In the genomic region with DNA sequence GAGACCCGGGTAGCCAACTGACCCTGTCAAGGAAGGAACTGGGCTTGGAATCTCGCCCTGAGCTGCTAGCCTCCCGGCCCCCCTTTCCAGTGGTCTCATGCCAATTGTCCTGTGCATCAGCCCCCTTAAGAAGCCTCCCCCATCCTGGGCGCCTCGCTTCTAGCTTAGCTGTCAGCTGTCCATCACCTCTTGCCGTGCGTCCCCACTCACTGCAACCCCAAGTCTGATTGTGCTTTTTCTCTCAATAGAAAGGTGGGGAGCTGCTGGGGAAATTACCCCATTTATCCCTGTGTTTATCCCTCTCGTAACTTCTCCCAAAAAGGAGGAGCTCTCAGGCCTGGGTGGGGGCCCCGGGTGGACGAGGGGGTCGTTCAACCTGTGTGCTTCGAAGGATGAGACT, we compare ENCODE assay signal across 8 mouse cellular contexts. TPM values are rescaled to one million over a fixed set of nuclear protein-coding genes. Genes with fewer than 3 reads are reported as not detected.
A peak's percentile ranks its signal among the peaks of the same experiment; 100 is the strongest.
DNase-seq lines count a peak whose midpoint lies in the region; ATAC-seq lines count a peak whose summit lies in the region.

No protein-coding gene starts in this region.

- no peak for DNase-seq in kidney, adult 11 months
- no peak for DNase-seq in embryonic facial prominence, embryonic 11.5 days (ENCODE audit: low spot score)
- DNase-seq in hindbrain, embryonic 11.5 days (ENCODE audit: low spot score), result no peak
- DNase-seq in layer of hippocampus, postnatal 36 days, result no peak
- DNase-seq in right cerebral cortex, postnatal 25 days, result no peak
- DNase-seq in layer of hippocampus, postnatal 14 days (ENCODE audit: low spot score in 2 of 2), result no peak

- no peaks in the 10 kb centered on the region for H3K9me3 ChIP-seq in kidney, embryonic 16.5 days (ENCODE audit: low read length)
- H3K9me3 ChIP-seq in embryonic facial prominence, embryonic 11.5 days (replicated peaks; ENCODE audit: control insufficient read depth, low read length), result no peaks in the 10 kb centered on the region
- no peaks in the 10 kb centered on the region for H3K9me3 ChIP-seq in hindbrain, embryonic 11.5 days (ENCODE audit: control insufficient read depth, low read length)
- H3K9me3 ChIP-seq in midbrain, embryonic 12.5 days, result no peaks in the 10 kb centered on the region

- ATAC-seq in kidney, embryonic 16.5 days (ENCODE audit: low FRiP score, low TSS enrichment), result no peak
- no peak for ATAC-seq in embryonic facial prominence, embryonic 11.5 days (replicated peaks; ENCODE audit: insufficient number of reproducible peaks, low FRiP score, low TSS enrichment, low read depth)
- ATAC-seq in hindbrain, embryonic 11.5 days (ENCODE audit: low FRiP score), result peak; percentile 18; the same call in 1 of the 2 replicates
- ATAC-seq in midbrain, embryonic 12.5 days (ENCODE audit: low FRiP score, low read depth), result no peak

- H3K27ac ChIP-seq in kidney, embryonic 16.5 days (ENCODE audit: low read length), result peak overlapping the region; percentile 97
- H3K27ac ChIP-seq in embryonic facial prominence, embryonic 11.5 days (replicated peaks; ENCODE audit: low read depth, low read length), result peak overlapping the region; percentile 97; the same call in 1 of the 2 replicates
- no peak overlapping the region for H3K27ac ChIP-seq in hindbrain, embryonic 11.5 days (ENCODE audit: low read depth, low read length)
- H3K27ac ChIP-seq in midbrain, embryonic 12.5 days (replicated peaks), result no peak overlapping the region

- H3K4me2 ChIP-seq in kidney, embryonic 16.5 days (replicated peaks; ENCODE audit: low read depth, low read length), result peak overlapping the region; percentile 83
- peak overlapping the region; percentile 90 for H3K4me2 ChIP-seq in embryonic facial prominence, embryonic 11.5 days (ENCODE audit: low read depth, low read length)
- peak overlapping the region; percentile 80 for H3K4me2 ChIP-seq in hindbrain, embryonic 11.5 days (replicated peaks; ENCODE audit: low read depth, low read length)
- peak overlapping the region; percentile 65 for H3K4me2 ChIP-seq in midbrain, embryonic 12.5 days (replicated peaks)

- 17% methylated on average over 12 of the region's 12 CpGs for WGBS in kidney, embryonic 16.5 days
- WGBS in embryonic facial prominence, embryonic 11.5 days, result 11% methylated on average over 12 of the region's 12 CpGs
- WGBS in hindbrain, embryonic 11.5 days, result 12% methylated on average over 12 of the region's 12 CpGs
- 12% methylated on average over 12 of the region's 12 CpGs for WGBS in midbrain, embryonic 12.5 days

- H3K27me3 ChIP-seq in kidney, embryonic 16.5 days (ENCODE audit: insufficient read depth, low read length), result no peaks in the 10 kb centered on the region
- no peaks in the 10 kb centered on the region for H3K27me3 ChIP-seq in embryonic facial prominence, embryonic 11.5 days (ENCODE audit: control insufficient read depth, insufficient read depth, low read length)
- peaks cover 13% of the 10 kb centered on the region for H3K27me3 ChIP-seq in hindbrain, embryonic 11.5 days (ENCODE audit: control insufficient read depth, insufficient read depth, low read length)
- H3K27me3 ChIP-seq in midbrain, embryonic 12.5 days, result peaks cover 21% of the 10 kb centered on the region

- peak overlapping the region; percentile 88; the same call in 1 of the 2 replicates for H3K9ac ChIP-seq in kidney, embryonic 16.5 days (replicated peaks; ENCODE audit: low read length)
- peak overlapping the region; percentile 91 for H3K9ac ChIP-seq in embryonic facial prominence, embryonic 11.5 days (replicated peaks; ENCODE audit: low read length)
- H3K9ac ChIP-seq in hindbrain, embryonic 11.5 days (ENCODE audit: low read depth, low read length), result no peak overlapping the region
- H3K9ac ChIP-seq in midbrain, embryonic 12.5 days (replicated peaks), result no peak overlapping the region

- peaks cover 20% of the 10 kb centered on the region for H3K4me1 ChIP-seq in kidney, embryonic 16.5 days (ENCODE audit: insufficient read depth, low read length)
- H3K4me1 ChIP-seq in embryonic facial prominence, embryonic 11.5 days (ENCODE audit: control insufficient read depth, insufficient read depth, low read length), result peaks cover 6% of the 10 kb centered on the region
- peaks cover 9% of the 10 kb centered on the region for H3K4me1 ChIP-seq in hindbrain, embryonic 11.5 days (replicated peaks; ENCODE audit: control insufficient read depth, insufficient read depth, low read length)
- H3K4me1 ChIP-seq in midbrain, embryonic 12.5 days, result peaks cover 23% of the 10 kb centered on the region

- peaks cover 36% of the 10 kb centered on the region for H3K36me3 ChIP-seq in kidney, embryonic 16.5 days (ENCODE audit: insufficient read depth, low read length)
- peaks cover 3% of the 10 kb centered on the region for H3K36me3 ChIP-seq in embryonic facial prominence, embryonic 11.5 days (replicated peaks; ENCODE audit: control insufficient read depth, insufficient read depth, low read depth, low read length)
- H3K36me3 ChIP-seq in hindbrain, embryonic 11.5 days (ENCODE audit: control insufficient read depth, insufficient read depth, low read length), result peaks cover 10% of the 10 kb centered on the region; the same call in 1 of the 2 replicates
- peaks cover 37% of the 10 kb centered on the region for H3K36me3 ChIP-seq in midbrain, embryonic 12.5 days

- H3K4me3 ChIP-seq in kidney, embryonic 16.5 days (ENCODE audit: low read length), result peak overlapping the region; percentile 78
- H3K4me3 ChIP-seq in embryonic facial prominence, embryonic 11.5 days (ENCODE audit: low read depth, low read length), result peak overlapping the region; percentile 84
- H3K4me3 ChIP-seq in hindbrain, embryonic 11.5 days (ENCODE audit: low read depth, low read length), result no peak overlapping the region; the same call in 1 of the 2 replicates
- H3K4me3 ChIP-seq in midbrain, embryonic 12.5 days, result peak overlapping the region; percentile 86; the same call in 1 of the 2 replicates

RNA-seq across cellular contexts. Expression of gene Samd1, which starts 1.5 kb away (rescaled TPM):
- polyA plus RNA-seq in kidney, embryonic 16.5 days (2015; fragmentation: Nextera tagmentation; extraction: Ambion mirVana), result 9.4 and 11.6 TPM in 2 replicates
- 18.2 and 19.3 TPM in 2 replicates for polyA plus RNA-seq in embryonic facial prominence, embryonic 11.5 days (2014; fragmentation: Nextera tagmentation; extraction: Ambion mirVana)
- 15.1 and 17.0 TPM in 2 replicates for polyA plus RNA-seq in hindbrain, embryonic 11.5 days (2014; fragmentation: Nextera tagmentation; extraction: Ambion mirVana)
- 7.7 and 9.7 TPM in 2 replicates for polyA plus RNA-seq in midbrain, embryonic 12.5 days (2016; fragmentation: Nextera tagmentation; extraction: Ambion mirVana)
- total RNA-seq in layer of hippocampus, postnatal 36 days (2021), result 10 to 100 TPM; 42.1 to 43.1 TPM
- 10 to 100 TPM; 51.0 to 52.7 TPM for total RNA-seq in layer of hippocampus, postnatal 14 days (2021)

RNA-seq across cellular contexts. Expression of gene 1700067K01Rik, which starts 5.3 kb away (rescaled TPM):
- polyA plus RNA-seq in kidney, embryonic 16.5 days (2015; fragmentation: Nextera tagmentation; extraction: Ambion mirVana), result 0.51 and 1.1 TPM in 2 replicates
- polyA plus RNA-seq in embryonic facial prominence, embryonic 11.5 days (2014; fragmentation: Nextera tagmentation; extraction: Ambion mirVana), result 0.29 and 0.85 TPM in 2 replicates
- 0.80 and 0.93 TPM in 2 replicates for polyA plus RNA-seq in hindbrain, embryonic 11.5 days (2014; fragmentation: Nextera tagmentation; extraction: Ambion mirVana)
- 0.89 and 1.1 TPM in 2 replicates for polyA plus RNA-seq in midbrain, embryonic 12.5 days (2016; fragmentation: Nextera tagmentation; extraction: Ambion mirVana)
- under 1 TPM; 0.40 to 0.75 TPM for total RNA-seq in layer of hippocampus, postnatal 36 days (2021)
- total RNA-seq in layer of hippocampus, postnatal 14 days (2021), result 1 to 10 TPM in 1 of 2 experiments, under 1 TPM in 1; 0.39 to 1.2 TPM

RNA-seq across cellular contexts. Expression of gene 2210011C24Rik, which starts 16.0 kb away (rescaled TPM):
- 7.5 and 9.0 TPM in 2 replicates for polyA plus RNA-seq in kidney, embryonic 16.5 days (2015; fragmentation: Nextera tagmentation; extraction: Ambion mirVana)
- polyA plus RNA-seq in embryonic facial prominence, embryonic 11.5 days (2014; fragmentation: Nextera tagmentation; extraction: Ambion mirVana), result not detected in 2 replicates
- polyA plus RNA-seq in hindbrain, embryonic 11.5 days (2014; fragmentation: Nextera tagmentation; extraction: Ambion mirVana), result 0.22 TPM in 1 of 2 replicates, not detected in the other
- polyA plus RNA-seq in midbrain, embryonic 12.5 days (2016; fragmentation: Nextera tagmentation; extraction: Ambion mirVana), result not detected in 2 replicates
- total RNA-seq in layer of hippocampus, postnatal 36 days (2021), result 1 to 10 TPM in 1 of 2 experiments, under 1 TPM in 1; 0.52 to 1.2 TPM
- 1 to 10 TPM; 2.5 to 2.8 TPM for total RNA-seq in layer of hippocampus, postnatal 14 days (2021)

RNA-seq across cellular contexts. Expression of gene Prkaca, which starts 23.2 kb away (rescaled TPM):
- polyA plus RNA-seq in kidney, embryonic 16.5 days (2015; fragmentation: Nextera tagmentation; extraction: Ambion mirVana), result 105 and 143 TPM in 2 replicates
- 138 and 141 TPM in 2 replicates for polyA plus RNA-seq in embryonic facial prominence, embryonic 11.5 days (2014; fragmentation: Nextera tagmentation; extraction: Ambion mirVana)
- polyA plus RNA-seq in hindbrain, embryonic 11.5 days (2014; fragmentation: Nextera tagmentation; extraction: Ambion mirVana), result 139 TPM in 2 replicates
- polyA plus RNA-seq in midbrain, embryonic 12.5 days (2016; fragmentation: Nextera tagmentation; extraction: Ambion mirVana), result 193 and 207 TPM in 2 replicates
- 100 to 1,000 TPM; 239 to 256 TPM for total RNA-seq in layer of hippocampus, postnatal 36 days (2021)
- total RNA-seq in layer of hippocampus, postnatal 14 days (2021), result 100 to 1,000 TPM; 261 to 268 TPM

RNA-seq across cellular contexts. Expression of gene Palm3, which starts 25.3 kb away (rescaled TPM):
- polyA plus RNA-seq in kidney, embryonic 16.5 days (2015; fragmentation: Nextera tagmentation; extraction: Ambion mirVana), result 15.5 and 16.7 TPM in 2 replicates
- 1.5 and 3.0 TPM in 2 replicates for polyA plus RNA-seq in embryonic facial prominence, embryonic 11.5 days (2014; fragmentation: Nextera tagmentation; extraction: Ambion mirVana)
- polyA plus RNA-seq in hindbrain, embryonic 11.5 days (2014; fragmentation: Nextera tagmentation; extraction: Ambion mirVana), result 3.3 and 3.5 TPM in 2 replicates
- polyA plus RNA-seq in midbrain, embryonic 12.5 days (2016; fragmentation: Nextera tagmentation; extraction: Ambion mirVana), result 3.5 and 3.9 TPM in 2 replicates
- 1 to 10 TPM; 2.9 to 4.1 TPM for total RNA-seq in layer of hippocampus, postnatal 36 days (2021)
- total RNA-seq in layer of hippocampus, postnatal 14 days (2021), result 1 to 10 TPM; 4.1 to 7.9 TPM

Comparison
In these comparisons a context has a peak if more than half of its experiments do, and no peak if none do; other contexts are left out.
1. H3K27ac ChIP-seq: peak in kidney, embryonic 16.5 days (single experiment) and embryonic facial prominence, embryonic 11.5 days (single experiment); none in hindbrain, embryonic 11.5 days (single experiment) and midbrain, embryonic 12.5 days (single experiment).
2. H3K9ac ChIP-seq: peak in kidney, embryonic 16.5 days (single experiment) and embryonic facial prominence, embryonic 11.5 days (single experiment); none in hindbrain, embryonic 11.5 days (single experiment) and midbrain, embryonic 12.5 days (single experiment).
3. Peak in every context shown above with its lines, with median percentiles within 50 percentile points of each other: H3K4me2 ChIP-seq.